Mouse (Mus musculus): ENCODE results near the gene Tmem171.
A peak's percentile ranks its signal among the peaks of the same experiment; 100 is the strongest.

Gene Tmem171

DNA sequence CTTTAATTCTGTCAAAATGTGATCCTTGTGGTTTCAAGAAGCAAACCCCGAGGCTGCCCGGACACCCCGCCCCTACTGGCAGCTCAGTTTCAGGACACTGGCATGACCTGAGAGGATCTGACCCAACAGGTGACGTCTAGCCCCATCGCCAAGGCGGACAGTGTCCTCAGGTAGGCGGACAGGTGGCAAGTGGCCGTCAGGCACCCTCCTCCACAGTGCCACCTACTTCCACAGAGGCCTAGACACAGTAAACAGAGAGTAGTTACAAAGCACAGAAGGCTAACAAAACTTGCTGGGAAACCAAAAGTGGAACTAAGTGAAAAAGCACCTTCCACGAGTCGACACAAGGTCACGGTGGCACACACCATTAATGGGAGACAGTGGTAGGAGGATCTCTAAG, 1.3 kb downstream of the Tmem171 start:
- no peak for DNase-seq (ENCODE audit: low read depth, low spot score)

GRCm38 (mm10) chr13:98691956-98692515, 2.6 kb downstream of the Tmem171 start:
- DNase-seq (ENCODE audit: low read depth, low spot score), result no peak

DNA sequence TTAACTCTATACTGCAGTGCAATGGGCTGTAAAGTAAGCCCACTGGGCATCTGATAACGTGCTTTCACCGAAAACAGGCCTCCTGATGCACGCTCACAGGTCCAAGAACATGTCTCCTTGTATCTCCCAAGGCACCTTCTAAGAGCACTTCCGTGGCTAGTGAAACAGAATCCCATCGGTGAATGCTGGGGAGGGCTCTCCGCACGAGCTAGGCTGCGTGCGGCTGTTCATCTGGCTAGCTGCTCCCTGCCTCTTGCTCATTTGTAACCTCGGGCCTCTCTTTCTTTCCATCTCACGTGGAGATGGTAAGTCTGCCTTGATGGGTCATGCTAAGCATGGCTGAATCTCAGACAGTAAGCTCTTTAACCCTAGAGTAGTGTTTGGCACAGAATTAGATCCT, 3.7 kb downstream of the Tmem171 start:
- no peak for DNase-seq (ENCODE audit: low read depth, low spot score)

- DNase-seq (ENCODE audit: low read depth, low spot score), result no peak
Measured at GRCm38 (mm10) chr13:98689605-98690290, 4.9 kb downstream of the Tmem171 start.

DNA sequence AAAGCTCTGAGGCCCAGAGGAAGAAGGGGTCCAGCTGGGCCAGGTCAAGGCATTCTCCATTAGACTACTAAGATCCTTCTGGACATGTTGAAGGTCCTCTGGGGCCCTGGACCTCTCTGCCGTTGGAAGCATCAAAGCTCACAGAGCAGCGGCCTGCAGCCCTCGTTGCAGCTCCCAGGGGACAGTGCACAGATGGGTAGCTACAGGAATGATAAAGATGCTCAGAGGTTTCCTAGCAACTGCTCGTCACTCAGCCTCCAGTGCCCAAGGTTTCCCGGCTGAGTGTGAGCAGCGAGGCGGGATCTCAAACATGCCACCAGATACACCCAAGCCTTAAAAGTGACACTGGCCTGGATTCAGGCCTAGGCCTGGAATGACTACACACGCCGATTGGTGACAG, 6.7 kb downstream of the Tmem171 start:
- no peak for DNase-seq (ENCODE audit: low read depth, low spot score)

DNA sequence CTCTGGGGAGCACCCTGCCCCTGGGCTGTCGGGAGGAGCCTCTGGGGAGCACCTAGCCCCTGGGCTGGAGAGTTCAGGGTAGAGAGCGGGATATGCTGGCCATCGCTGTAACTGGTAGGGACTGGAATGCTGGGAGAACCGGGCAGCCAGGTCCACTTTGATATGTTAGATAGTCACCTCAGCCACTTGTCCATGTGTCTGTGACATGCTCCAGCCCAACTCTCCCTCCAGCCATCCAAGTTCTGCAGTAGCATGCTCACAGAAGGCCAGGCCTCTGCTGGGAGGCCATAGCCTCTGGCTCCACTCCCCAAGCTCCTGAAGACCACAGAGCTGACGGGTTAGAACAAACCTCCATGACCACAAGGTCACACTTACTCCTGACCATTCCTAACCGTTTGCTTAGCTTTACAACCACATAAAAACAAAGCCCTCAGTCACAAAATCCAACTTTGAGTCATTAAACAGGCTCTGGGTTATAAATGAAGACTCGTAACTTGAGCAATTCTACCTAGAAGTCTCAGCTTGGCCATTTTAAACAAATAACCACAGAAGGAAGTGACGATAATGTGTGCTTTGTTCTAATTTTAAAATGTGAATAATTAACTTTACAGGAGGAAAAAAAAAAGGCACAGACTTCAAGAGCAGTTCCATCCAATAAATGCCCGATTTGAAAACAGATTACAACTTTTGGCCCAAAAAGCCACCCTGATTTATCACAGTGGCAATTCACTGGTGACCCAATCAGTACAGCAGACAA, 10.3 kb downstream of the Tmem171 start:
- no peak for DNase-seq (ENCODE audit: low read depth, low spot score)

- no peak for DNase-seq (ENCODE audit: low read depth, low spot score)
Measured at GRCm38 (mm10) chr13:98683412-98683811, 11.2 kb downstream of the Tmem171 start.

GRCm38 (mm10) chr13:98680470-98681060, 14.1 kb downstream of the Tmem171 start:
- no peak for DNase-seq (ENCODE audit: low read depth, low spot score)

GRCm38 (mm10) chr13:98679631-98680041, 15.0 kb downstream of the Tmem171 start:
- peak; percentile 34 for DNase-seq (ENCODE audit: low read depth, low spot score)

GRCm38 (mm10) chr13:98679230-98679629, 15.4 kb downstream of the Tmem171 start:
- DNase-seq (ENCODE audit: low read depth, low spot score), result peak; percentile 21

DNA sequence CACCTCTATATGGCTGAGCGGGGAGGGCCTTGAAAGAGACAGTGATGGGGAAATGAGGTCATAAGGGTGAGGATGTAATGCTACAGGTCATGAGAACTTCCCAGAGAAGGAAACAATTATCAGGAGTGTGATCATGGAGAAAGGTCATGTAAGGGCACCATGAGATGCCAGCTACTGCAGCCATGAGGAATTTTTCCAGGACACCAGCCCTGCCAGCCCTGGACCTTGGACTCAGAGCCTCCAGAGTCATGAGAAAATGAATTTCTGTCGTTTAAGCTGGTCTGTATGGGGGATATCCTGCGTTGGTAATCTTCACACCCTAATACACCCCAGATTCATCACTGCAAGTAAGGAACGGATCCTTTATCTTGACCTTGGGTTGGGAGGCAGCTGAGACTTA, 20.7 kb downstream of the Tmem171 start:
- no peak for DNase-seq (ENCODE audit: low read depth, low spot score)

- no peak for DNase-seq (ENCODE audit: low read depth, low spot score)
Measured at GRCm38 (mm10) chr13:98669296-98669695, 25.3 kb downstream of the Tmem171 start.

- DNase-seq (ENCODE audit: low read depth, low spot score), result no peak
Measured at GRCm38 (mm10) chr13:98667316-98667715, 27.3 kb downstream of the Tmem171 start.

GRCm38 (mm10) chr13:98665240-98665639, 29.4 kb downstream of the Tmem171 start:
- DNase-seq (ENCODE audit: low read depth, low spot score), result no peak

DNA sequence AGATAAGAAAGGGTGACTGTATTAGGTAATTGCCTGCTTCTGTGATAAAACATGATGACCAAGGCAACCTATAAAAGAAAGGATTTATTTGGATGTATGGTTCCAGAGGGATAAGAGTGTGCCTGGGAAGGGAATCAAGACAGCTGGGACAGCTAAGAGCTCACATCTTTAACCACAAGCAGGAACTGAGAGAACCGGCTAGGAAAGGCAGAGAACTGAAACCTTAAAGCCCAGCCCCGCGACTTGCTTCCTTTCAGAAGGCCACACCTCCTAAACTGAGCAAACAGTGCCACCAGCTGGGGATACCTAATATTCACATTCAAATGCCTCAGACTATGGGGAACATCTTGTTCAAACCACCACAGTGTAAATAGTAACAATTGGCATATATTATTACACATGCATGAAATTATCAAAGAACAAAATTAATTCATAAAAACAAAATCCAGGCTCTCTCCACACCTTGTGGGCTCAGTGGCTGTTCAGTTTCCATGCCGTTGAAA, 32.4 kb downstream of the Tmem171 start:
- DNase-seq (ENCODE audit: low read depth, low spot score), result peak; percentile 19

DNA sequence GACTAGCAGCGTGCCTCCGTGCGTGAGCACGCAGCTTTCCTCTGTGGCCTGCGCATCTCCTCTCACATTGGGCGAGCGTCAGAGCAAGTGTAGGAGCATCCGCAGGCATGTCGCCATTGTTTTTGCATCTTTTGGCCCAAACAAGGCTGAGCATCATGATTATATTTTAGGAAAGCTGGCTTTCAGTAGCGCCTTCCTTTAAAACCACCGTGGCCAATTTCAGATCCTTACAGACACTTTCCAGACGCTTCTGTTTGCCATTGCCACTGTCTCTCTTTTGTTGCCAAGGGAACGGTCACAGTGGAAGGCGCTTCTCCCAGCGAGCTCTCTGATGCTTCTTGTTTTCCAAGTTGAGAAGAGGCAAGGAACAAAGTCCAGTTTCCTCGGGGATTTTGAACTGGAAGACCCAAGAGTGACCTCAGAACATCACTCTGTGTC, 38.6 kb downstream of the Tmem171 start:
- no peak for DNase-seq (ENCODE audit: low read depth, low spot score)

GRCm38 (mm10) chr13:98655346-98655745, 39.3 kb downstream of the Tmem171 start:
- DNase-seq (ENCODE audit: low read depth, low spot score), result no peak

DNA sequence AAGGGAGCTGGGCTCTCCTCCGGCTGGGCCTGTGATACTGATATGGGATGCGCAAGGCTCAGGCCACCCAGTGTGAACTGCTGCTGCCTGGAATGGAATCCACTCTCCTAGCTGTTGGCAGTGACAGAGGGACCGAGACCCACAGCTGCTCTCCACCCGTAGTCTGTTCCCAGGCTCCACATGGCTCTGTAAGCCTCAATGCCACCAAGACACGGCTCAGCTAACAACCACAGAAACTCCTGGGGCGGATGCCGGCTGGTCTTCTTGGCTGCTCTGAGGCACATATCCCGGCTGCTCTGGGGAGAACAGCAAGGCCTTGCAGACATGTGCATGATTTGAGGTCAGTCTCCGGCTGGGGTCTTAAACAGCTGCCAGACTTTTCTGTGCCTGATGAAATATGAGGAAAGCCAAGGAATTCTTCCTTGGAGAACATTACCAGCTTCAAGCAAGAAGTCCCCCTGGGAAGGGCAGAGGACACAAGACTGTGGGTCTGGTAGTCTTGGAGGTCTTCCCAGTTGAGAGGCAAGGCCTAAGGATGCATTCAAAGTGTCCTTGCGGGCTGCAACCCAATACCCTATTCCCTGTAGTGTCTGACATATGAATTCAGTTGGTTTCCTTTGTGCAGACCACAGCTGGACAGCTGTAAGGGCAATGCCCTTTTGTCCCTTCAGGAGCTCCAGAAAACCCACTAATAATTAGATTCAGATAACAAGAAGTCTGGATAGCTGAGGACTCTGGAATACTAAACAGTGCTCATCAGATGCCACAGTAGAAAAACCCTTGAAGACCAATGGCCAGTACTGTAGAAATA, 40.3 kb downstream of the Tmem171 start:
- DNase-seq (ENCODE audit: low read depth, low spot score), result no peak

GRCm38 (mm10) chr13:98652194-98652593, 42.4 kb downstream of the Tmem171 start:
- no peak for DNase-seq (ENCODE audit: low read depth, low spot score)

GRCm38 (mm10) chr13:98651228-98651977, 43.2 kb downstream of the Tmem171 start:
- DNase-seq (ENCODE audit: low read depth, low spot score), result no peak

Measured in ZHBTc4 (cell line).